Mouse (Mus musculus): ENCODE results near the gene Gpr4.

DNA sequence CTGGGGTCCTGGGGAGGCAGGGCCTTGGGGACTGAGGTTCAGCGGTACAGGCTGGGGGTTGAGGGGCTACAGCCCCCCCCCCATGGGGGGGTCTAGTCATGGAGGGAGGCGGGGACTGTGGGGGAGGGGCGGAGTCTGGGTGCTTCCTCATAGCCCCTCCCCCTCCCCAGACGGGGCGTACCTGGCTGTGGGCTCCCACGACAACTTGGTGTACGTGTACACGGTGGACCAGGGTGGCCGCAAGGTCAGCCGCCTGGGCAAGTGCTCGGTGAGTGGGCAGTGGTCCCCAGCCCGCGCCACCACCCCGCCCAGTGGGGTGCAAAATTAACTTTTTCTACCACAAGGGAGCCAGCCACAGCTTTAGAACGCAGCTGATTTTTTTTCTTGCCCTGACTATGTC, 10.7 kb upstream of the Gpr4 start:
- TF ChIP-seq CTCF (IDR thresholded peaks at IDR 0.05 in 2 of 3, conservative IDR thresholded peaks at IDR 0.05 in 1 of 3; ENCODE audit: control insufficient read depth in 1 of 3, insufficient read depth in 1 of 3, low read depth in 2 of 3, low read length in 3 of 3, poor library complexity in 1 of 3, severe bottlenecking in 1 of 3) = no peak
- no peak for TF ChIP-seq POLR2A (IDR thresholded peaks at IDR 0.05; ENCODE audit: control insufficient read depth in 1 of 2, insufficient read depth in 1 of 2, low read depth in 1 of 2, low read length in 2 of 2, poor library complexity in 1 of 2)
- TF ChIP-seq UBTF (IDR thresholded peaks at IDR 0.05; ENCODE audit: borderline replicate concordance, insufficient read depth, low read depth, low read length) = no peak
- TF ChIP-seq RAD21 (IDR thresholded peaks at IDR 0.05; ENCODE audit: low read depth, low read length) = no peak
- no peak for TF ChIP-seq USF1 (IDR thresholded peaks at IDR 0.05; ENCODE audit: low read depth, low read length)
- TF ChIP-seq MEF2A (IDR thresholded peaks at IDR 0.05; ENCODE audit: extremely low read depth, insufficient replicate concordance, low read depth, low read length, poor library complexity, severe bottlenecking) = no peak
- no peak for TF ChIP-seq MAFK (IDR thresholded peaks at IDR 0.05; ENCODE audit: borderline replicate concordance, low read depth, low read length)
- no peak for TF ChIP-seq RCOR1 (IDR thresholded peaks at IDR 0.05; ENCODE audit: low read depth, low read length)
- no peak for TF ChIP-seq TAL1 (IDR thresholded peaks at IDR 0.05; ENCODE audit: low read length)
- no peak for TF ChIP-seq MYC (IDR thresholded peaks at IDR 0.05; ENCODE audit: low read depth, low read length)
